Mouse (Mus musculus): ENCODE data around the gene Sf3b4.

DNA sequence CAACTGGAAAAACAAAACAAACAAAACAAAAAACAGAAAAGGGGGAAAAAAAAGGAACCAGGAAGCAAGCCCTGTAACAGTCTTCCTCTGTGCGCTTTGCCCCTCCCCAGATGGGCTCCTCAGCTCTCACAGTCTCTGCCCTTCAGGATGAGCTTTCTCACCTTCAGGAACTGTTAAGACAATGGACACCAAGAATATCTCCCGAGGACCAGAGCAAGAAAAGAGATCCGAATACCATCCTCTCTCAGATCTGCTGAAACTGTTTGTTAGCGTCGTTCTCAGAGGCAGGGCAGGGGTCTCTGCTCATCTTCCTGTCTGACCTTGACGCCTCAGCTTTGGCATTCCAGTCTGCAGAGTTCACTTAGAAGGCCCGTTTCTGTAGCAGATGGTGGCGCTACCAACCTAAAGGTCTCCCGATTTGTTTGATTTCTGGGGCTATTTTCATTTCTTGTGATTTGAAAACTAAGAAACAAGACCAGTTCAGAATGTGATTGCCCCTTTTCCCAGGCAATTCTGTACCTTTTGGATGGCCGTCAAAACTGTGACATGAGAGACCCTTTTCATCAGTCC lies 1.1 kb upstream of the Sf3b4 start:
- TF ChIP-seq MAFK (IDR thresholded peaks at IDR 0.05; ENCODE audit: insufficient read depth, low read depth, low read length) (no peak), ZNF384 (IDR thresholded peaks at IDR 0.05; ENCODE audit: low read depth, low read length) (no peak), HCFC1 (IDR thresholded peaks at IDR 0.05; ENCODE audit: borderline replicate concordance, insufficient read depth, low read length) (no peak), CHD2 (IDR thresholded peaks at IDR 0.05; ENCODE audit: low read depth, low read length) (no peak), ZC3H11A (IDR thresholded peaks at IDR 0.05; ENCODE audit: borderline replicate concordance, low read depth, low read length) (no peak)
